Mouse (Mus musculus): ENCODE measurements at regions not wholly inside any gene's neighbourhood (a gene's known extent, or its start where the extent isn't known, plus 50 kb on each side); places are given as distances from the start of the nearest gene placed in this dataset.
A peak's percentile ranks its signal among the peaks of the same experiment; 100 is the strongest.

DNA sequence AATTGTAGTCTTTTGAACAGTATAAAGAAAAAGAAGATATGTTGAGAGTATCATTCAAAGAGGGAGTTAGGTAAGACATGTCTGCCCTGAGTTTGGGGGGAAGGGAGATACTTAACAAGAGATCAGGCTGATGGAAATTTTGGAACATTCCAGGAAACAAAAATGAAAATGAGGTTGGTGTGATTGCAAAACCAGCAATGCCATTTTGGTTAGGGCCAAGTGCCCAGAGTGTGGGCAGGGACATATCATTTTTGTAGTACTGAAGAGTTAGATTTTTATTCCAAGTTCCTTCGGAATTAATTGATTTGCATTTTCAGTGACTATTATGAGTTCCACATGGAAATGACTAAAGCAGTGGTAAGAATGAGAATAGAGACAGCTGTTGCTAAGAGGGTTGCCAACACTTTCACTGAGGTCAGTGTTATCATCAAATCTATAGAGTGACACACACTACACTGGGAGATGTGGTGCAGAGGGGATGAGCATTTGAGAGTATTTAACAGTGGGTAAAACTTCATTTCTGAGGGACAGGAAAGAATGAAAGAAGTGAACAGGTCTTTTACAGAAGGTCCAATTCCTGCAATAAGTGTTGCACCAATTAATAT is 105.1 kb upstream of the Erbb4 start:
- no peak for DNase-seq (ENCODE audit: low read depth)

DNA sequence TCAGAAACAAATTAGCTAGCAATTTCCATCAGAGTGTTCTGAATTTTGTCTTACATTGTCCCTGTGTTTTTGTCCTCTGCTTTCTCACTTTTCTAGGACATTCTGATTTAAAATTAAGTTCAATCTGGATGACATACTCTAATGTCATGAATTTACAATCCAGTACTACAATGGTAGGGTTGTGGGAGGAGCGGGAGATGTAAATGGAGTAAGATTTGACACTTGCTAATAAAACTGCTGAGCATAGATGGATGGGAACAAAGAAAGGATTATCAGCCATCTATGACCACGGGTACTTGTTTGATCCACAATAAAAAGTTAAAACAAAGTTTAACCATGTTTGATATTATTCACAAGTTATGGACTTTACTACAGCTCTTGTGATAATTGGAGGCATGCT is 94.9 kb upstream of the Erbb4 start:
- DNase-seq (ENCODE audit: low read depth): no peak

DNA sequence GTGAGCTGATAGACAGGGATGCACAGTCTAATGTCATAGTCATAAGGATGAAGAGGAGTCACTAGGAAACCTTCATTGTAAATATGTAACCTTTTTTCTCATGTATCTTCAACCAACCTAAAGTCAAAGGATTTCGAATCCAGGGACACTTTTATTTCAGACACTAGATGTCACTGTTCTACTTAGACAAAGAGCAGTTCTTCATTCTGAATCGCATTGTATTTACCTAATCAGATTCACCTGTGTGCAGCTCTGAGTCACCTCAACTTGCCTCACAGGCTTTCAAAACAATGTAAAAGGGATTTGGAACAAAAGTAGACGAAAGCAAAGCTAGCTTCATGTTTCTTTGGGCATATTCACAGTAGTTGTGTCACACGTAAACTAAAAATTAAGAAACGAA is 57.3 kb upstream of the Erbb4 start:
- peak; percentile 28 for DNase-seq (ENCODE audit: low read depth)
